Mouse (Mus musculus): ENCODE data around the gene Uap1l1.

Gene Uap1l1

GRCm38 (mm10) chr2:25371764-25372643 is 6.5 kb upstream of the Uap1l1 start, which contains the start of gene Sapcd2:
Gene Sapcd2 (plus strand): TSS chr2:25372321.
- in situ Hi-C loops (cut with MboI, MseI) = no loop called here

GRCm38 (mm10) chr2:25369996-25370395 is 4.5 kb upstream of the Uap1l1 start:
- in situ Hi-C loops (cut with MboI, MseI) = loop anchor here (5.0 kb wide), 1 partner anchor 38 kb away; the partner anchor contains the start of gene Man1b1

- in situ Hi-C loops (cut with MboI, MseI) = loop anchor here (5.0 kb wide), 1 partner anchor 32 kb away; the partner anchor contains the start of gene Man1b1
Measured at GRCm38 (mm10) chr2:25364761-25365090, 756 bp downstream of the Uap1l1 start.

- in situ Hi-C loops (cut with MboI, MseI) = no loop called here
Measured at GRCm38 (mm10) chr2:25364313-25364712, 1.2 kb downstream of the Uap1l1 start.

GRCm38 (mm10) chr2:25363478-25364178 is 1.9 kb downstream of the Uap1l1 start:
- in situ Hi-C loops (cut with MboI, MseI) = no loop called here

GRCm38 (mm10) chr2:25359848-25360247 is 5.6 kb downstream of the Uap1l1 start:
- in situ Hi-C loops (cut with MboI, MseI) = no loop called here

GRCm38 (mm10) chr2:25356208-25357079 is 9.0 kb downstream of the Uap1l1 start, which contains the start of gene Dpp7:
Gene Dpp7 (minus strand): TSS chr2:25356359.
- in situ Hi-C loops (cut with MboI, MseI) = no loop called here

GRCm38 (mm10) chr2:25355419-25356066 is 9.9 kb downstream of the Uap1l1 start:
- in situ Hi-C loops (cut with MboI, MseI) = no loop called here

- in situ Hi-C loops (cut with MboI, MseI) = no loop called here
Measured at GRCm38 (mm10) chr2:25354211-25354610, 11.3 kb downstream of the Uap1l1 start.

- in situ Hi-C loops (cut with MboI, MseI) = no loop called here
Measured at GRCm38 (mm10) chr2:25350701-25351100, 14.8 kb downstream of the Uap1l1 start.

- in situ Hi-C loops (cut with MboI, MseI) = no loop called here
Measured at GRCm38 (mm10) chr2:25349499-25349898, 16.0 kb downstream of the Uap1l1 start.

GRCm38 (mm10) chr2:25348162-25348561 is 17.3 kb downstream of the Uap1l1 start:
- in situ Hi-C loops (cut with MboI, MseI) = no loop called here

GRCm38 (mm10) chr2:25338303-25338702 is 27.2 kb downstream of the Uap1l1 start:
- in situ Hi-C loops (cut with MboI, MseI) = no loop called here

- in situ Hi-C loops (cut with MboI, MseI) = loop anchor here (5.0 kb wide), 2 partner anchors 34 to 61 kb away; partner anchors contain the start of genes Anapc2, Ssna1 and Uap1l1
Measured at GRCm38 (mm10) chr2:25333569-25333968, 31.9 kb downstream of the Uap1l1 start.

- in situ Hi-C loops (cut with MboI, MseI) = loop anchor here (5.0 kb wide), 2 partner anchors 35 to 60 kb away; partner anchors contain the start of genes Anapc2, Ssna1 and Uap1l1
Measured at GRCm38 (mm10) chr2:25332286-25333160, 33.0 kb downstream of the Uap1l1 start, which contains the start of gene Man1b1. Gene Man1b1 (plus strand): TSS chr2:25332338.

- in situ Hi-C loops (cut with MboI, MseI) = loop anchor here (5.0 kb wide), 2 partner anchors 36 to 59 kb away; partner anchors contain the start of genes Anapc2, Ssna1 and Uap1l1
Measured at GRCm38 (mm10) chr2:25331470-25331869, 34.0 kb downstream of the Uap1l1 start.

GRCm38 (mm10) chr2:25328440-25328839 is 37.0 kb downstream of the Uap1l1 start:
- in situ Hi-C loops (cut with MboI, MseI) = no loop called here

GRCm38 (mm10) chr2:25326036-25326435 is 39.4 kb downstream of the Uap1l1 start:
- in situ Hi-C loops (cut with MboI, MseI) = no loop called here

- in situ Hi-C loops (cut with MboI, MseI) = no loop called here
Measured at GRCm38 (mm10) chr2:25320084-25320483, 45.4 kb downstream of the Uap1l1 start.

All from T-helper 2 cell (primary cell).